Mouse (Mus musculus): ENCODE measurements around the gene Krt79.

Krt79 gene

DNA sequence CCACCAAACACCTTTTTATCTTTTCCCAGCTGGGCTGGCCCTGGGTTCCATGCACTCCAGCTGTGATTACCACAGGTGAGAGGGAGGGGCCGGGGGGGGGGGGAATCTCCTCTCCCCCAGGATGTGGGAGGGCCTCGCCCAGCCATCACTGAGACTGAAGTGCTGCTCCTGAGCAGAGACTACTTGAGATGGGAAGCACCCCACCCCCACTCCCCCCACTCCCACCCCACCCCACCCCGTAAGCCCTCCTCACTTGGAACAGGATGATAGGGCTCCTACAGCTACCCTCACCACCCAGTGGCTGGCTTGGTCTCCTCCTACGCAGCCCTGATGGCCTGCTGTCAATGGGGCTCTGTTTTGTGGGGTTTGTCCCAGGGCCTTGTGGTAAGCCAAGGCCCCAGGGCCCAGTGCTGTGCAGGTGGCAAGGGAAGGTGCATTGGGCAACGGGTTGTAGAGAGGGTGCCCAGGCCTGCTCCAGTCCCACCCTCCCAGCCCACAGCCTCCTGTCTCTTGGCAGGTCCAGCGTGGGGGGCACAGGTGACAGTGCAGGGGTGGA, at the start of gene Krt79:
Krt79 (minus strand) TSS at position 51 of the 556 bp plus-strand sequence.
- no peak for DNase-seq (ENCODE audit: low spot score in 2 of 2)

DNA sequence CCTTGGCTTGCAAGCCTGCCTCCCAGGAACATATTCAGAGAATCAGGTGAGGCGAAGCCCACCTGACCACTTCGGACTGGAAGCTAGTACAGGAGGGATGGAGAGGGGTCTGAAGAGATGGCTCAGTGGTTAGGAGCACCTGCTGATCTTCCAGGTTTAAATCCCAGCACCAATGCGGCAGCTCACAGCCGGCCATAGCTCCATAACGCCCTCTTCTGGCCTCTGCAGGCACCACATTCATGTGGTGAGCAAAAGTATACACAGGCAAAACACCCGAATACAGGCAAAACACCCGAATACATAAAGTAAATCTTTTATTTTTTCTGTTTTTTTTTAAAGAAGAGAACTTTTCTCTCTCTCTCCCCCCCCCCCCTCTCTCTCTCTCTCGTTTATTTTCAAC, 48.6 kb upstream of the Krt79 start:
- no peak for DNase-seq (ENCODE audit: low spot score in 2 of 2)

DNA sequence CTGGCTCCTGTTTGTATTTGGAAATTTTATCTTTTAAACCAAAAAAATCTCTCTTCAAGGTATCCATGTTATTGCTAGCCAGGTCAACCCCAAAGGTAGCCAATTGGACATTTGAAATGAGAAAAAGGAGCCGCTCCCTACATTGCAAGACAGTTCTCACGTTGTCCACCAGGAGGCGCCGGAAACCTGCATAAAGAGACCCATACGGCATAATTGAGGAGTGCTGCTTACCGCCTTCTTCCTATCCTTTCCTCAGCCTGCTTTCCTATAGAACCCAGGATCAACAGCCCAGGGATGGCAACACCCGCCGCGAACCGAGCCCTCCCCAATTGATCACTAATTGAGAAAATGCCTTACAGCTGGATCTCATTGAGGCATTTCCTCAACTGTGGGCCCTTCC, 48.0 kb upstream of the Krt79 start:
- DNase-seq (ENCODE audit: low spot score in 2 of 2), result peak; percentile 65 to 72

- no peak for DNase-seq (ENCODE audit: low spot score in 2 of 2)
These were observed 44.6 kb upstream of the Krt79 start for GRCm38 (mm10) chr15:101984746-101985145.

DNA sequence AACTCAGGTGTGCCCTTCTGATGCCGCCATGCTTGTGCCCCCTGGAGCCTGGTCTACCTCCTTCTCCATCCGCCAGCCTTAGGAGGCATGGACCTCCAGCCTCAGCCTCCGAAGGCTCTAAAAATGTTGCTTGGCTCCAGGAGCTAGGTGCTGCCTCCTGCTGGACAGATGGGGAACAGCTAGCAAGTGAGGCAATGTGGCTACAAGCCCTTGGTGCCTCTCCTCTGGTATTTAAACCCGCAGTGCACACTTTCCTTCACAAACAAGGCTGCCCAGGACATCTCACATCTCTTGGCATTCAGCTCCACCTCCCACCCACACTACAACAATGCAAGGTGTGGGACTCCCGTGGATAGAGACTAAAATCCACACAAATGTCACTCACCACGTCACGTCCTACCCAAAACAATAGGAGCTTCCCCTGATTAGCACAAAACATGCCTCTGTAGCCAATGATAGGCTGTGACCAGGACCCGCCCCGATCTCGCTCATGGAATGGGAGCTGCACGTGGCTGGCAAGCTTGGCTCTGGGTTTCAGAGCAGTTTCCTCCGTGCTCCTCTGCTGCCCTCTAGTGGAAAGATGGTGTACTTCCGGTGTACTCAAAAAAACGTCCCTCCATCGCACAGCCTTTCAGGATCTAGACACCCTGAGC, 44.0 kb upstream of the Krt79 start:
- peak; percentile 66 to 79 for DNase-seq (ENCODE audit: low spot score in 2 of 2)

GRCm38 (mm10) chr15:101983315-101983948, 43.3 kb upstream of the Krt79 start:
- no peak for DNase-seq (ENCODE audit: low spot score in 2 of 2)

GRCm38 (mm10) chr15:101980849-101981248, 40.7 kb upstream of the Krt79 start:
- DNase-seq (ENCODE audit: low spot score in 2 of 2), result no peak

DNA sequence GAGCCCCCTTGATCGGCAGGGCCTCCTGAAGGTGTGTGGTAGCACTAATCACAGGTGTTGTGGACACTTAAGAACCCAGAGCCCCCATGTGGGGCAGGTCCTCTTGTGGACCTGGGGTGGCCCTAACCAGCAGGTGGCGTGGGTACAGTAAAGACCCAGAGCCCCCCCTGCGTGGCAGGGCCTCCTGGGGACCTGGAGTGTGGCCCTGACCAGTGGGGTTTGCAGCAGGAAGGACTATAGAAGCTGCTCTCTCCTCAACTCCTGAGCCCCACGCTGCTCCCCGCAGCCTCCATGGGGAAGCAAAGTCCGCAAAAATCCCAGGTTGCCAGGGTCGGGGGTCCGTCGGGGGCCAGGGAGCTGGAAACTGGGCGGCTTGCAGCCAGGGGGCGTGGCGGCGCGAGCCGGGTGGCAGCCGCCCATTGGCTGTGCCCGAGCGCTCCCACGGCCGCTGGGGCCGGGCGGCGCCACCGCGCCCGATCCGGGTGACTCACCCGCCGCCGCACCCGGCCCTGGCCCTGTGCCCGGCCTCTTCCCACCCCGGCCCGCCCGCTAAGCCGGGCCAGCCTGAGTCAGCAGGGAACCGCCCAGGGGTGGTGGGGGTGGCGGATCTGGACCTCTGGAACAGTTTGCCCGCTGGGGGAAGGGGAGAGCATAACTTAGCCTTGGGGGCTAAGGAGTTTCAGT, 37.1 kb upstream of the Krt79 start:
- peak; percentile 76 to 79 for DNase-seq (ENCODE audit: low spot score in 2 of 2)

DNA sequence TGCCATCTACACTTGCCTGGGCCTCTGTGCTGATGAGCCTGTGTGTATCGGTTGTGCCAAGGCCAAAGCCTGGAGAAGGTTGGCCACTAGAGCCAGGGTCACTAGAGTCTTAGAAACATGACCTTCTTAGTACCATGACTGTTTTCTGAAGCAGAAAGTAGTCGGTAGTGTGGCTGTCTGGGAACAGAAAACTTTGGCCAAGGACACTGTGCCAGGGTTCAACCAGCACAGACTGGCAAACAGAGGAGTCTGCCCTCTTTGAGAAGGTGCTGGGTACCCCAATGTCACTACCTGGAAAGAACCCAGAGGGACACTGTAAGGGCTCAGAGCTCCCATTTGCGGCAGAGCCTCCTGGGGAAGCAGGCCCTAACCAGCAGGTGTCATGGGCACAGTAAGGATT, 36.5 kb upstream of the Krt79 start:
- DNase-seq (ENCODE audit: low spot score in 2 of 2), result no peak

DNA sequence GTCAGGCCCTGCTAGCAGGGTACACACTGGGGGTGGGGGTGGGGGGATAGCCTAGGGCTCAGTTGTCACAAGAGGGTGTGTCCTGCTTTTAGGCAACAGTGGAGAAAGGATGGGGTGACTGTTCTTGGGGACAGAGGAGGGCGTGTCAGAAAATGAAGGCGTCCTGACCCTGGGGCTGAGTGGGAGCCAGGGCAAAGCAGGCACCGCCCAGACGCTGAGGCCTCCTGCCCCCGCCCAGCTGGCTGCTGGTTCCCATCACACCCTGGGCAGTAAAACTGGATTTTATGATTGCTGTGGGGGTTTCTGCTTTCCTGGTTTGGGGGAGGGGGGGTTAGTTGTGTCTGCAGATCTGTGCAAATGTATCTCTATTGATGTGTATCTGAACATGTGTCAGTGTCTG, 35.9 kb upstream of the Krt79 start:
- DNase-seq (ENCODE audit: low spot score in 2 of 2), result peak; percentile 32 to 36

- no peak for DNase-seq (ENCODE audit: low spot score in 2 of 2)
These were observed 34.1 kb upstream of the Krt79 start for GRCm38 (mm10) chr15:101974083-101974845.

DNA sequence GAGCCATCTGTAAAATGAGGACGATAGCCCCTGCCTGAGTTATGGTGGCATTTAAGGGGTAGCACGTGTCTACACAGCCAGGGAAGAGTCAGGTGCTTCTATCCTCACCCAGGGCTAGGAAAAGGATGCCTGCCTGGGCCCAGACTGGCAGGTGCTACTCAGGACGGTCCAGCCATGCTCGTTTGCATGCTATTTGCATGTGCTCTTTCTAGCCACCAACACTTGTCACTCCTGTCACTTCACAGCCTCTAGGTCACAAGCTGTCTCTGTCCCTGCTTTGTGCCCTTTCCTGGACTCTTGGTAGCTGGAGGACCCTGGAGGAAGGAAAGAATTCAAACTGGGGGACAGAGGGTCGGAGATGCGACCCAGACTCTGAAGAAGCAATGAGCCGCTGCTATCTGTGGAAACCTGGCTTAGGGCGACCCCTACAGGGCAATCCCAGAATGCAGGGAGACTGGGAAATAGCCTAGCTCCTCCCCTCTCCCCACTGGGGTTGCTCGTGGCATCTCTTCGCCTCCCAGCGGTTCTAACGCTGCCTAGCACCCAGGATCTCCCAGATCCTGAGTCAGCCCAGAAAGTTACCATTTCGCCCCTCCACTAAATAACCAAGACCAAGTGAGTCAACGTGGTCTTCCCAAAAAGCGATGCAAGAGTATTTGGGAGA, 33.4 kb upstream of the Krt79 start:
- peak; percentile 82 to 84 for DNase-seq (ENCODE audit: low spot score in 2 of 2)

DNA sequence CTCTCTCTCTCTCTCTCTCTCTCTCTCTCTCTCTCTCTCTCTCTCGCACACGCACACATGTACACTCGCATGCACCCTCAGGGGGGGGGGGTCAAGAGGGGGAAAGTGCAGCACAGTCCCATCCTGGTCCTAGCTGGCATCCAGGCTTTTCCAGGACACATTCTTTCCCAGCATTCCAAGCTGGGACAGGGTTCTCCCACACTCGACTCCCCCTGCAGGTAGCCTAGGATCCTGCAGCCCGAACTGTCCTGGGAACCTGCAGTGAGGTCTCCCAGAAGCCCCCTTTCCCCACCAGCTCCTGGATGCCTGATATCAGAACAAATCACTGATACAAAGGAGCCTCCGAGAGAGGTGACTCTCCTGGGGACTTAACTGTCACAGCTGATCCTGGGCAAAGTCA, 30.4 kb upstream of the Krt79 start:
- no peak for DNase-seq (ENCODE audit: low spot score in 2 of 2)

DNA sequence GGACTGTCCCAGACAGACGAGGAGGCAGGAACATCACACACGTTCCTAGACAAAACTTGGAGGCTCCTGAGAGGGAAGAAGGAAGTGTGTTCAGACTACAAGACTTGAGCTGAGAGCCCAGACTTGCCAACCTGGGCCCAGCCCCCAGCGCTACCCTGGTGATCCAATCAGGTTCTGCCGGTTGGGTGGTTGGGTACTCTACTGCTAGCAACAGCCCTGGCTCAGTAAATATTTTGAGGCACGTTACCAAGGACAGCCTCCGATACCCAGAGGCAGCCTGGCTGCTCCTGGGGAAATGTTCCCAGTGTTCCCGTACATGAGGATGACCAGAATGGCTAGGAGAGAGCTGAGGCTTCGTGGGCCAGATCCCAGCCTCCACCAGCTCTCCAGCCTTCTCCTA, 26.7 kb upstream of the Krt79 start:
- DNase-seq (ENCODE audit: low spot score in 2 of 2), result no peak

GRCm38 (mm10) chr15:101958891-101959290, 18.8 kb upstream of the Krt79 start:
- no peak for DNase-seq (ENCODE audit: low spot score in 2 of 2)

GRCm38 (mm10) chr15:101954187-101954586, 14.1 kb upstream of the Krt79 start, which contains the start of gene Krt78:
TSS of gene Krt78 (minus strand) at chr15:101954287.
- DNase-seq (ENCODE audit: low spot score in 2 of 2), result no peak

GRCm38 (mm10) chr15:101952733-101953474, 12.8 kb upstream of the Krt79 start:
- no peak for DNase-seq (ENCODE audit: low spot score in 2 of 2)

- no peak for DNase-seq (ENCODE audit: low spot score in 2 of 2)
These were observed 5.3 kb upstream of the Krt79 start for GRCm38 (mm10) chr15:101945430-101945829.

DNA sequence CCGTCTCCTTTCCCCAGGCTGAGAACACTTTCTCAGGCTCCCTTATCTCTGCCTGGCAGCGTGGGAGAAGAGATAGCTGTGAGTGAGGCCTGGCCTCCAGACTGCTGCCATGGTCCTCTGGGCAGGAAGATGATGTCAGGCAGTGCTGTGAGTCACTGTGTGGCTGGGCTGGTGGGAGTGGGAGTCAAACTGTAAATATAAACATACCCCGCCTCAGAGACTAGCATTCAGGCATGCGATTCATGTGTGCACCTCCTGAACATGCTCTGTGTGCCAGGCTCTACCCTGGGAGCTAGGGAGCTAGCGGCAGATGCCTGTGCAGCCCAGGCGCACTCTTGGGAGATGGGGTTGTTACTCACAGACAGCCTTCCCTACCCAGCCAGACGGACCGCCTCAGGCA, 1.8 kb upstream of the Krt79 start:
- DNase-seq (ENCODE audit: low spot score in 2 of 2), result no peak

GRCm38 (mm10) chr15:101938600-101939308, 1.4 kb downstream of the Krt79 start:
- DNase-seq (ENCODE audit: low spot score in 2 of 2), result no peak

Measured in spleen, postnatal 14 days (tissue).